Mouse (Mus musculus) kidney, adult 2 months (tissue): Measurements from ENCODE around the gene Rcl1. TPM values are rescaled to one million over a fixed set of nuclear protein-coding genes. Genes with fewer than 3 reads are reported as not detected.

Experiments
- DNase-seq: peaks from one replicate; pipeline ENCODE4 v3.0.0; 2021
- H3K27ac ChIP-seq: fragments of 200-500 bp; 2 replicates; pipeline ENCODE4 v1.5.1; 2012; ENCODE audit warnings: low read depth, low read length, control low read depth, inconsistent platforms; ENCODE audit not compliant: insufficient read depth
- H3K27me3 ChIP-seq: fragments of 200-500 bp; replicated peaks from 2 replicates; pipeline ENCODE4 v1.6.1; 2012; ENCODE audit warnings: mild to moderate bottlenecking, moderate library complexity, low read length, inconsistent platforms; ENCODE audit not compliant: control insufficient read depth, insufficient read depth
- H3K36me3 ChIP-seq: fragments of 200-500 bp; 2 replicates; pipeline ENCODE4 v1.6.1; 2012; ENCODE audit warnings: mild to moderate bottlenecking, moderate library complexity, low read length, inconsistent platforms; ENCODE audit not compliant: control insufficient read depth, insufficient read depth
- H3K4me1 ChIP-seq: fragments of 200-500 bp; 2 replicates; pipeline ENCODE4 v1.6.1; 2011; ENCODE audit warnings: low read length; ENCODE audit not compliant: control insufficient read depth, insufficient read depth
- H3K4me3 ChIP-seq: fragments of 200-500 bp; 2 replicates; pipeline ENCODE4 v1.5.1; 2011; ENCODE audit warnings: mild to moderate bottlenecking, low read depth, low read length, control low read depth; ENCODE audit not compliant: insufficient read depth
- CTCF ChIP-seq: fragments of 200-500 bp; conservative IDR thresholded peaks from 2 replicates; pipeline ENCODE4 v1.5.1; 2011; ENCODE audit warnings: low read depth, mild to moderate bottlenecking, control low read depth, low read length, moderate library complexity, mixed read lengths; ENCODE audit not compliant: insufficient read depth, insufficient read length
- POLR2A ChIP-seq: fragments of 200-500 bp; IDR thresholded peaks from one replicate; pipeline ENCODE4 v1.6.1; 2011; ENCODE audit warnings: low read depth, low read length, control low read depth
- WGBS: fragments of 180-500 bp; shearing (Covaris S2); methylation state at CpG from one replicate; pipeline ENCODE4 v1.1.7; 2018; 5-methylcytosine and 5-hydroxymethylcytosine counted together
- polyA plus RNA-seq: library from polyadenylated mRNA; depleted of rRNA; stranded (reverse); fragments of >200 nt; gene quantifications from 2 replicates; pipeline ENCODE4 v1.2.3, GENCODE M21; 2012

Rcl1 gene
- polyA plus RNA-seq, 1 experiment, result 17.6 TPM

- peaks cover 3% of the 10 kb centered on the region; the same call in 1 of the 2 replicates for H3K4me1 ChIP-seq
- TF ChIP-seq POLR2A, result no peak
- TF ChIP-seq CTCF, result no peak
Measured at GRCm38 (mm10) chr19:29063009-29063408, 38.2 kb upstream of the Rcl1 start.

GRCm38 (mm10) chr19:29063577-29064363 lies 37.4 kb upstream of the Rcl1 start:
- H3K4me3 ChIP-seq, result no peak overlapping the region; the same call in 1 of the 2 replicates
- H3K36me3 ChIP-seq, result no peaks in the 10 kb centered on the region
- peaks cover 3% of the 10 kb centered on the region; the same call in 1 of the 2 replicates for H3K4me1 ChIP-seq
- 12% methylated on average over 18 of the region's 18 CpGs for WGBS
- no peak for TF ChIP-seq POLR2A
- peak; percentile 98 for TF ChIP-seq CTCF
- no peak overlapping the region for H3K27ac ChIP-seq
- no peaks in the 10 kb centered on the region for H3K27me3 ChIP-seq
- peak; percentile 97 for DNase-seq

More at GRCm38 (mm10) chr19:29063009-29063408, 38.2 kb upstream of the Rcl1 start:
- Histone ChIP-seq H3K36me3 (no peaks in the 10 kb centered on the region), H3K27me3 (no peaks in the 10 kb centered on the region), H3K27ac (no peak overlapping the region), H3K4me3 (no peak overlapping the region)
- no peak for DNase-seq
- WGBS, result 86% methylated on average over 5 of the region's 5 CpGs

DNA sequence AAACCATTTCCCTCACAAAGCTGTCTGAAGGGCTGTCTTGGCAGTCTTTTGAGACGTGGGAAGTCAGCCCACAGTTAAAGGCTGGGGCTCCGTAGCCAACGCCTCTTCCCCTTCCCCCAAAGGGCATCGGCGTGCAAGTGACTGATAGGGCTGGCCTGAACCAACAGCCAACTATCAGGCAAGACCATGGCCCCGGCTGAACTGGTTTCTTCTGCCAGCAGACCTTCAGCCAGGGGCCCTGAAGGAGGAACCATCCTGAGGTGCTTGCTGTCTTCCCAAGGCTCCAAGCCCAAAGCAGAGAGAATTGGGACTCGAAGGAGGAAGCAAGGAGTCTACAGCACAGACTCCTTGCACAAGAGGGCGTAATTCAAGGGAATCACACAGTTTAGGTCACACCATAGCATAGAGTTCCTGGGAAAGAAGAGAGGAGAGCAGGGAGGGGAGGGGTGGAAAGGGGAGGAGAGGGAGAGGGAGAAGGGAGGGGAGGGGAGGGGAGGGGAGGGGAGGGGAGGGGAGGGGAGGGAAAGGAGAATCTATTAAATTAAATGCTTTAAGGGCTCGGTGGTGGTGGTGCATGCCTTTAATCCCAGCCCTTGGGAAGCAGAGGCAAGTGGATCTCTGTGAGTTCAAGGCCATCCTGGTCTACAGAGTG lies 36.6 kb upstream of the Rcl1 start:
- DNase-seq, result peak; percentile 25
- H3K27ac ChIP-seq, result no peak overlapping the region
- WGBS, result 50% methylated on average over 9 of the region's 9 CpGs

GRCm38 (mm10) chr19:29066981-29067471 lies 34.1 kb upstream of the Rcl1 start:
- Histone ChIP-seq H3K27me3 (no peaks in the 10 kb centered on the region), H3K27ac (peak overlapping the region; percentile 49), H3K4me1 (peaks cover 3% of the 10 kb centered on the region; the same call in 1 of the 2 replicates), H3K36me3 (no peaks in the 10 kb centered on the region), H3K4me3 (peak overlapping the region; percentile 38)
- 13% methylated on average over 11 of the region's 11 CpGs for WGBS
- peak; percentile 50 for TF ChIP-seq POLR2A
- no peak for TF ChIP-seq CTCF
- peak; percentile 94 for DNase-seq

More for the DNA sequence above, 36.6 kb upstream of the Rcl1 start:
- no peak overlapping the region for H3K4me3 ChIP-seq
- TF ChIP-seq POLR2A, result no peak
- no peak for TF ChIP-seq CTCF
- no peaks in the 10 kb centered on the region for H3K27me3 ChIP-seq
- no peaks in the 10 kb centered on the region for H3K36me3 ChIP-seq
- H3K4me1 ChIP-seq, result peaks cover 3% of the 10 kb centered on the region; the same call in 1 of the 2 replicates

- TF ChIP-seq CTCF (no peak), POLR2A (no peak)
- Histone ChIP-seq H3K27ac (no peak overlapping the region), H3K4me3 (no peak overlapping the region), H3K4me1 (peaks cover 3% of the 10 kb centered on the region; the same call in 1 of the 2 replicates), H3K36me3 (no peaks in the 10 kb centered on the region), H3K27me3 (no peaks in the 10 kb centered on the region)
- WGBS, result 72% methylated on average over 5 of the region's 5 CpGs
- no peak for DNase-seq
Measured at GRCm38 (mm10) chr19:29069195-29069594, 32.0 kb upstream of the Rcl1 start.

GRCm38 (mm10) chr19:29074802-29075201 lies 26.4 kb upstream of the Rcl1 start:
- no peak for TF ChIP-seq POLR2A
- TF ChIP-seq CTCF, result no peak
- 44% methylated on average over 6 of the region's 6 CpGs for WGBS
- Histone ChIP-seq H3K36me3 (no peaks in the 10 kb centered on the region), H3K4me3 (no peak overlapping the region), H3K27ac (no peak overlapping the region), H3K27me3 (no peaks in the 10 kb centered on the region), H3K4me1 (no peaks in the 10 kb centered on the region)
- DNase-seq, result peak; percentile 56

- WGBS, result 69% methylated on average over 6 of the region's 6 CpGs
- Histone ChIP-seq H3K27ac (no peak overlapping the region), H3K27me3 (no peaks in the 10 kb centered on the region), H3K36me3 (no peaks in the 10 kb centered on the region), H3K4me1 (no peaks in the 10 kb centered on the region), H3K4me3 (no peak overlapping the region)
- TF ChIP-seq POLR2A (no peak), CTCF (no peak)
- no peak for DNase-seq
Measured at GRCm38 (mm10) chr19:29088628-29089027, 12.5 kb upstream of the Rcl1 start.
